Mouse (Mus musculus): ENCODE data around the gene Myo3b. TPM values are rescaled to one million over a fixed set of nuclear protein-coding genes. Genes with fewer than 3 reads are reported as not detected.

The Myo3b gene
- polyA plus RNA-seq, 1 experiment = not detected

- no peak for TF ChIP-seq GATA1 (IDR thresholded peaks at IDR 0.05; ENCODE audit: low read length)
These were observed 424.7 kb downstream of the Myo3b start for GRCm38 (mm10) chr2:70463606-70464005.

GRCm38 (mm10) chr2:70471136-70471535 is 432.2 kb downstream of the Myo3b start:
- TF ChIP-seq GATA1 (IDR thresholded peaks at IDR 0.05; ENCODE audit: low read length) = no peak

- no peak for TF ChIP-seq GATA1 (IDR thresholded peaks at IDR 0.05; ENCODE audit: low read length)
These were observed 433.1 kb downstream of the Myo3b start for GRCm38 (mm10) chr2:70471861-70472620.

Other genes with a start within 250 kb of the Myo3b start
- 0.06 TPM in 1 of 2 replicates, not detected in the other for gene Ccdc173, start 249.6 kb upstream of the Myo3b start, polyA plus RNA-seq (2012)
- 35.7 and 51.4 TPM in 2 replicates for gene Phospho2, start 249.5 kb upstream of the Myo3b start, polyA plus RNA-seq (2012)
- 4.0 TPM in 2 replicates for gene Klhl23, start 217.2 kb upstream of the Myo3b start, polyA plus RNA-seq (2012)
- gene Ssb, start 177.6 kb upstream of the Myo3b start, polyA plus RNA-seq (2012) = 7.7 and 15.0 TPM in 2 replicates
- 79.3 and 94.9 TPM in 2 replicates for gene Mettl5, start 153.5 kb upstream of the Myo3b start, polyA plus RNA-seq (2012)
- gene Ubr3, start 141.9 kb upstream of the Myo3b start, polyA plus RNA-seq (2012) = 16.2 and 23.0 TPM in 2 replicates

All from G1E-ER4 (cell line).